Mouse (Mus musculus): ENCODE measurements around the gene Nr5a1. TPM values are rescaled to one million over a fixed set of nuclear protein-coding genes. Genes with fewer than 3 reads are reported as not detected.

Nr5a1 gene
- total RNA-seq, 2 experiments from 2014 or later: not detected

GRCm38 (mm10) chr2:38652565-38653292 is 61.6 kb downstream of the Nr5a1 start:
- DNase-seq (ENCODE audit: low spot score in 2 of 2): no peak

- DNase-seq (ENCODE audit: low spot score in 2 of 2): no peak
Measured at GRCm38 (mm10) chr2:38652098-38652497, 62.2 kb downstream of the Nr5a1 start.

- no peak for DNase-seq (ENCODE audit: low spot score in 2 of 2)
Measured at GRCm38 (mm10) chr2:38650340-38650739, 64.0 kb downstream of the Nr5a1 start.

- no peak for DNase-seq (ENCODE audit: low spot score in 2 of 2)
Measured at GRCm38 (mm10) chr2:38647661-38648060, 66.7 kb downstream of the Nr5a1 start.

GRCm38 (mm10) chr2:38647201-38647606 is 67.1 kb downstream of the Nr5a1 start:
- DNase-seq (ENCODE audit: low spot score in 2 of 2): peak; percentile 61 to 73

- DNase-seq (ENCODE audit: low spot score in 2 of 2): peak; percentile 63 to 85
Measured at GRCm38 (mm10) chr2:38645936-38646335, 68.4 kb downstream of the Nr5a1 start.

- DNase-seq (ENCODE audit: low spot score in 2 of 2): peak; percentile 79 to 90
Measured at GRCm38 (mm10) chr2:38643625-38644427, 70.5 kb downstream of the Nr5a1 start, which contains the start of gene Psmb7. Gene Psmb7, minus strand, starts transcription at chr2:38644087.

Other genes starting within 250 kb of the Nr5a1 start
- 10 to 100 TPM; 42.5 to 46.0 TPM for gene Nek6, start 202.9 kb downstream of the Nr5a1 start, total RNA-seq (2021)
- gene Psmb7, start 70.5 kb downstream of the Nr5a1 start, total RNA-seq (2021): 100 to 1,000 TPM; 193 to 196 TPM
- 1 to 10 TPM; 7.2 to 8.5 TPM for gene Nr6a1, start 213.1 kb upstream of the Nr5a1 start, total RNA-seq (2021)
- 1 to 10 TPM; 1.2 to 1.3 TPM for gene Olfml2a, start 217.4 kb upstream of the Nr5a1 start, total RNA-seq (2021)

All from layer of hippocampus, adult 18-20 months (tissue).